Mouse (Mus musculus): Measurements from ENCODE around the gene Polh. TPM values are rescaled to one million over a fixed set of nuclear protein-coding genes. Genes with fewer than 3 reads are reported as not detected.

The Polh gene
- total and polyA plus RNA-seq, 2 experiments from 2014 or later = 4.2 to 9.6 TPM

DNA sequence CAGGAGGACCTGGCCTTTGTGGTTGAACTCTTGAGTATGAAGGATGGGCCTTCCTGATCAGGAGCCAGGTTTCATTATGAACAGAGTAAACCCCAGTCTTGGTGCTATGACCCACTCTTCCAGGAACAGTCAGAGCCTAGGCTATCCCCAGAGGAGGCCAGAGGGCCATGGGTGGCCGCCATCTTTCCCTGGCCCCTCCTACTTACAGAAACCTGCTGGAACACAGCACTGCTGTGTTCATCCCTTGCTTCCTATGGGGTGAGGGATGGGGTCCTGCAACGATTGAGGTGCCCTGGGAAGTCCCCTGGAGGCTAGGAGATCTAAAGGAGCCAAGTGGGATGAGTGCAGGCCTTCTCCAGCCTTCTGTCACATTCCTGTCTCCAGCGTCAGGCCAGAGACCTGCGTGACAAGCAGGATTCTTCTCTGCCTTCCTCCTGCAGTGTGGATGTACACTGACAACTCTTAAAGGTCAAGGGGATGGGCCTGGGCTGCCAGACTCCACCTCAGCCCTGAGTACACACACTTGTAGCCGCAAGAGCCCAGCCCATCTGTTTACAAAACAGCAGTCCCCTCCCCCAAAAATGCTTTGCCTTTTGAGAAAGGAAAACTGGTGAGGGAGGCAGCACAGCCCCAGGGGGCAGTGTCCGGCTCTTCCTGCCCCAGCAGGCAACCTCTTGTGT, 74.5 kb downstream of the Polh start:
- H3K4me1 ChIP-seq (ENCODE audit: insufficient read depth, low read length) = no peaks in the 10 kb centered on the region
- no peak overlapping the region for H3K4me2 ChIP-seq (ENCODE audit: low read depth, low read length, poor library complexity, severe bottlenecking)
- no peak overlapping the region for H3K4me3 ChIP-seq (ENCODE audit: low read depth, low read length)
- peaks cover 76% of the 10 kb centered on the region for H3K36me3 ChIP-seq (ENCODE audit: insufficient read depth, low read length)
- DNase-seq (ENCODE audit: low spot score) (no peak), ATAC-seq (ENCODE audit: low FRiP score) (no peak)
- no peak overlapping the region for H3K9ac ChIP-seq (replicated peaks; ENCODE audit: low read length, poor library complexity, severe bottlenecking)
- no peaks in the 10 kb centered on the region for H3K9me3 ChIP-seq (ENCODE audit: low read length)
- H3K27ac ChIP-seq (ENCODE audit: low read depth, low read length) = no peak overlapping the region
- 79% methylated on average over 6 of the region's 6 CpGs for WGBS
- no peaks in the 10 kb centered on the region for H3K27me3 ChIP-seq (ENCODE audit: insufficient read depth, low read length)
- TF ChIP-seq CTCF (IDR thresholded peaks at IDR 0.05) = no peak

DNA sequence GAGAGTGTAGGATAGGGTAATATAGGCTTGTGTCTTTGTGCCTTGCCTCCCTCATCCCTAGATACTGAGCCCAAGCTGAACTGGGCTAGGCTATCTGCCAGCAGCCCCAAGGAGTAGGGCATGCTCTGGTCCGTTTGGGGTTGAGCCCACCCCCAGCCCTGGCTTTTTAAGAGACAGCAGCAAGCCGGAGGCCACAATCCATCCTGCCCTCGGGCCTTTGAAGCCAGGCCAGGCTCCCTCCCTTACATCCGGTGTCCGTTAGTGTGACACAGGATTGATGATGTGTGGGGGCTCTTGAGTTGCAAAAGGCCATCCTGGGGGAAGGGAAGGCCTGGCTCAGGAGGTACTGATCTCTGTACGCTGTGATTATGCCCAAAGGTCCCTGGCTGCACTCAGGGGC, 75.8 kb downstream of the Polh start:
- ATAC-seq (ENCODE audit: low FRiP score) (no peak), DNase-seq (ENCODE audit: low spot score) (no peak)
- no peaks in the 10 kb centered on the region for H3K27me3 ChIP-seq (ENCODE audit: insufficient read depth, low read length)
- H3K9me3 ChIP-seq (ENCODE audit: low read length) = no peaks in the 10 kb centered on the region
- 88% methylated on average over 6 of the region's 6 CpGs for WGBS
- H3K4me3 ChIP-seq (ENCODE audit: low read depth, low read length) = no peak overlapping the region
- peaks cover 82% of the 10 kb centered on the region for H3K36me3 ChIP-seq (ENCODE audit: insufficient read depth, low read length)
- H3K27ac ChIP-seq (ENCODE audit: low read depth, low read length) = no peak overlapping the region
- H3K9ac ChIP-seq (replicated peaks; ENCODE audit: low read length, poor library complexity, severe bottlenecking) = no peak overlapping the region
- no peak for TF ChIP-seq CTCF (IDR thresholded peaks at IDR 0.05)
- no peaks in the 10 kb centered on the region for H3K4me1 ChIP-seq (ENCODE audit: insufficient read depth, low read length)
- H3K4me2 ChIP-seq (ENCODE audit: low read depth, low read length, poor library complexity, severe bottlenecking) = no peak overlapping the region

DNA sequence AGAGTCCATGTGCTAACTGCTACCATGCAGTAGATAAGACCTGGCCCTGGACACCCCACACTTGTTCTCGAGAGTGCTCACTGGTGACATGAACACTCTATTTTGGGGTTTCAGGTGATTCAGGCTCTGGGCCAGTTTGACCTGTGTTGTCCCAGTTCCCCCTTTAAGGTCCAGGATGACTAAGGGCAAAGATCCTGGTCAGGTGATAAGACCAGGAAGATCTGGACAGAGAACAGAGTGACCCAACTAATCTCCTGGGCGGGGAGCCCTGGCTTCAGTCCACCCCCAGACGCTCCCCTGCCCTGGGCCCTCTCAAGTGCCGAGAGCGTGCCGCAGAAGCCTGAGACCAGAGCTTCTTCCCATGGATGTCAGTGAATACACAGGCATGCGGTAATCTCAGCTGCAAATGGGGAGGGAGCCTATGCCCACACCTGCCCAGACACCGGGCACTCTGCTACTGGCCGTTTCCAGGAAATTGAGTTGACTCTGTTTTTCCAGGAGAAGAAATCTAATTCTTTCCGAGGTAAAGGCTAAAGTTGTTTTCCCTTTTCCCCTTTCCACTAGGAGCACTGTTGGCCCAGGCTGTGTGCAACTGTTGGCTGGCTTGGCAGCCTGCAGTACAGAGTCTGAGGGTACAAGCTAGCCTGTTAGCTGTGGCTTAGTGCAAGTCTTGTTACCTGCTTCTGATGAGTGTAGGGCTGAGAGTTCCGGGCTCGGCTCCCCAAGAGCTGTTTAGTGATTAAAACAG, 78.3 kb downstream of the Polh start:
- Histone ChIP-seq H3K9me3 (ENCODE audit: low read length) (no peaks in the 10 kb centered on the region), H3K4me1 (ENCODE audit: insufficient read depth, low read length) (no peaks in the 10 kb centered on the region), H3K27ac (ENCODE audit: low read depth, low read length) (no peak overlapping the region), H3K9ac (replicated peaks; ENCODE audit: low read length, poor library complexity, severe bottlenecking) (no peak overlapping the region), H3K4me2 (ENCODE audit: low read depth, low read length, poor library complexity, severe bottlenecking) (no peak overlapping the region), H3K27me3 (ENCODE audit: insufficient read depth, low read length) (no peaks in the 10 kb centered on the region), H3K36me3 (ENCODE audit: insufficient read depth, low read length) (peaks cover 77% of the 10 kb centered on the region), H3K4me3 (ENCODE audit: low read depth, low read length) (no peak overlapping the region)
- no peak for ATAC-seq (ENCODE audit: low FRiP score)
- TF ChIP-seq CTCF (IDR thresholded peaks at IDR 0.05) = no peak
- DNase-seq (ENCODE audit: low spot score) = no peak
- WGBS = 92% methylated on average over 12 of the region's 12 CpGs

DNA sequence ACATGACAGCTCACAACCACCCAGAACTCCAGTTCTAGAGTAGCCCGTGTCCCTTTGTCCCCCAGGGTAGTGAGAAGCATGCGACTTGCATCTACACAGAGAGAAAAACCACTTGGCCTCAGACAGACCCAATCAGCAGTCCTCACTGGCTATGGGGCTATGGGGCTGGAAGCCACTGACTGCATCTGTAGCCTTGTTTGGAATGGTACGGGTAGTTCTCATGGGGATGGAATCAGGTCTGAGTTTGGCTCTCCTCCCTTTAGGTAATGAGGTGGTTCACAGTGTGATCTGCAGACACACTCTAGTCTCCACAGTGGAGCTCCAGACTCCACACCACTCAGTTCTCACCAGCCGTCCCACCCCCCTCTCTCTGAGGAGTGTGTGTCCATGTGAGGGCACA, 79.2 kb downstream of the Polh start:
- no peak for DNase-seq (ENCODE audit: low spot score)
- WGBS = 96% methylated on average over 4 of the region's 4 CpGs
- no peak overlapping the region for H3K4me3 ChIP-seq (ENCODE audit: low read depth, low read length)
- H3K36me3 ChIP-seq (ENCODE audit: insufficient read depth, low read length) = peaks cover 73% of the 10 kb centered on the region
- no peak for ATAC-seq (ENCODE audit: low FRiP score)
- H3K27me3 ChIP-seq (ENCODE audit: insufficient read depth, low read length) = no peaks in the 10 kb centered on the region
- H3K9me3 ChIP-seq (ENCODE audit: low read length) = no peaks in the 10 kb centered on the region
- H3K4me2 ChIP-seq (ENCODE audit: low read depth, low read length, poor library complexity, severe bottlenecking) = no peak overlapping the region
- no peaks in the 10 kb centered on the region for H3K4me1 ChIP-seq (ENCODE audit: insufficient read depth, low read length)
- H3K9ac ChIP-seq (replicated peaks; ENCODE audit: low read length, poor library complexity, severe bottlenecking) = no peak overlapping the region
- H3K27ac ChIP-seq (ENCODE audit: low read depth, low read length) = no peak overlapping the region
- TF ChIP-seq CTCF (IDR thresholded peaks at IDR 0.05) = no peak

DNA sequence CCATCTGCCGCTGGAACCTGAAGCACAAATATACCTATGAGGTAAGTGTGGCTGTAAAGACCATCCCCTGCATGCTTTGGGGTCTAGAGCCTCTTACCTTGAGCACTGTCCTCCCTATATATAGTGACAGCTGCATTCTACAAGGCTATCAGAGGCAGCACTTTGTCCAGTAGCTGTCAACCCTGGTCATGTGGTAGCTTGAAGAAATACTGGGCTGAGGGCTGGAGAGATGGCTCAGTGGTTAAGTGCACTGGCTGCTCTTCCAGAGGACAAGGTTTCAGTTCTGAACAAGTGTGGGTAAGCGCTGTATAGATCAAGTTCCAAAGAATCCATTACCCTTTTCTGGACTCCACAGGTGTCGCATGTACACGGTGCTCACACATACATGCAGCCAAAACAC, 79.7 kb downstream of the Polh start:
- Histone ChIP-seq H3K9ac (replicated peaks; ENCODE audit: low read length, poor library complexity, severe bottlenecking) (no peak overlapping the region), H3K4me1 (ENCODE audit: insufficient read depth, low read length) (no peaks in the 10 kb centered on the region), H3K27ac (ENCODE audit: low read depth, low read length) (no peak overlapping the region), H3K4me3 (ENCODE audit: low read depth, low read length) (no peak overlapping the region), H3K27me3 (ENCODE audit: insufficient read depth, low read length) (no peaks in the 10 kb centered on the region), H3K4me2 (ENCODE audit: low read depth, low read length, poor library complexity, severe bottlenecking) (no peak overlapping the region), H3K36me3 (ENCODE audit: insufficient read depth, low read length) (peaks cover 73% of the 10 kb centered on the region), H3K9me3 (ENCODE audit: low read length) (no peaks in the 10 kb centered on the region)
- no peak for ATAC-seq (ENCODE audit: low FRiP score)
- TF ChIP-seq CTCF (IDR thresholded peaks at IDR 0.05) = no peak
- 100% methylated on average over 4 of the region's 4 CpGs for WGBS
- no peak for DNase-seq (ENCODE audit: low spot score)

MicroRNAs encoded within 50 kb of the gene (microRNA counts, 519-probe panel; counts per million panel counts)
- microRNA mmu-miR-693-3p = 528 counts per million, percentile 58 among the panel's probes with 10 or more counts
- 528 counts per million, percentile 58 among the panel's probes with 10 or more counts for microRNA mmu-miR-693-5p

Small RNA genes lying within 50 kb of the gene (microRNA-seq; reads per million reads assigned to microRNA genes)
- gene Mir693 (ENCODE audit: borderline number of aligned reads) = not detected

Other genes starting within 250 kb of the Polh start
- 78.6 and 105 TPM in 2 replicates for gene Vegfa, start 170.3 kb downstream of the Polh start, total RNA-seq (2014; rRNA removed)
- 2.3 and 3.0 TPM in 2 replicates for gene Vegfa, start 170.3 kb downstream of the Polh start, polyA plus RNA-seq (2015; fragmentation: Nextera tagmentation; extraction: Ambion mirVana)
- 63.7 and 84.4 TPM in 2 replicates for gene Mrps18a, start 91.7 kb downstream of the Polh start, total RNA-seq (2014; rRNA removed)
- gene Mrps18a, start 91.7 kb downstream of the Polh start, polyA plus RNA-seq (2015; fragmentation: Nextera tagmentation; extraction: Ambion mirVana) = 173 and 175 TPM in 2 replicates
- gene Rsph9, start 58.4 kb downstream of the Polh start, total RNA-seq (2014; rRNA removed) = 55.6 and 68.4 TPM in 2 replicates
- 103 and 104 TPM in 2 replicates for gene Rsph9, start 58.4 kb downstream of the Polh start, polyA plus RNA-seq (2015; fragmentation: Nextera tagmentation; extraction: Ambion mirVana)
- gene Mad2l1bp, start 49.1 kb downstream of the Polh start, total RNA-seq (2014; rRNA removed) = 8.9 and 13.3 TPM in 2 replicates
- gene Mad2l1bp, start 49.1 kb downstream of the Polh start, polyA plus RNA-seq (2015; fragmentation: Nextera tagmentation; extraction: Ambion mirVana) = 16.7 and 18.2 TPM in 2 replicates
- 72.3 and 82.2 TPM in 2 replicates for gene Gtpbp2, start 41.6 kb downstream of the Polh start, total RNA-seq (2014; rRNA removed)
- gene Gtpbp2, start 41.6 kb downstream of the Polh start, polyA plus RNA-seq (2015; fragmentation: Nextera tagmentation; extraction: Ambion mirVana) = 25.9 TPM in 2 replicates
- gene Xpo5, start 137 bp upstream of the Polh start, total RNA-seq (2014; rRNA removed) = 50.5 and 56.7 TPM in 2 replicates
- gene Xpo5, start 137 bp upstream of the Polh start, polyA plus RNA-seq (2015; fragmentation: Nextera tagmentation; extraction: Ambion mirVana) = 23.6 and 24.0 TPM in 2 replicates
- gene Polr1c, start 45.4 kb upstream of the Polh start, total RNA-seq (2014; rRNA removed) = 54.1 and 54.7 TPM in 2 replicates
- gene Polr1c, start 45.4 kb upstream of the Polh start, polyA plus RNA-seq (2015; fragmentation: Nextera tagmentation; extraction: Ambion mirVana) = 55.5 and 59.2 TPM in 2 replicates
- 18.9 and 24.8 TPM in 2 replicates for gene Yipf3, start 45.4 kb upstream of the Polh start, total RNA-seq (2014; rRNA removed)
- 70.6 and 77.4 TPM in 2 replicates for gene Yipf3, start 45.4 kb upstream of the Polh start, polyA plus RNA-seq (2015; fragmentation: Nextera tagmentation; extraction: Ambion mirVana)
- 43.1 and 61.3 TPM in 2 replicates for gene Lrrc73, start 50.9 kb upstream of the Polh start, total RNA-seq (2014; rRNA removed)
- gene Lrrc73, start 50.9 kb upstream of the Polh start, polyA plus RNA-seq (2015; fragmentation: Nextera tagmentation; extraction: Ambion mirVana) = 32.8 and 33.0 TPM in 2 replicates
- 22.0 and 31.7 TPM in 2 replicates for gene Tjap1, start 80.4 kb upstream of the Polh start, total RNA-seq (2014; rRNA removed)
- gene Tjap1, start 80.4 kb upstream of the Polh start, polyA plus RNA-seq (2015; fragmentation: Nextera tagmentation; extraction: Ambion mirVana) = 18.6 and 19.5 TPM in 2 replicates
- gene Dlk2, start 94.8 kb upstream of the Polh start, total RNA-seq (2014; rRNA removed) = 60.1 and 66.8 TPM in 2 replicates
- gene Dlk2, start 94.8 kb upstream of the Polh start, polyA plus RNA-seq (2015; fragmentation: Nextera tagmentation; extraction: Ambion mirVana) = 22.9 and 28.0 TPM in 2 replicates
- 9.1 and 12.2 TPM in 2 replicates for gene Abcc10, start 125.7 kb upstream of the Polh start, total RNA-seq (2014; rRNA removed)
- 8.4 and 9.3 TPM in 2 replicates for gene Abcc10, start 125.7 kb upstream of the Polh start, polyA plus RNA-seq (2015; fragmentation: Nextera tagmentation; extraction: Ambion mirVana)
- gene Zfp318, start 181.1 kb upstream of the Polh start, total RNA-seq (2014; rRNA removed) = 33.7 and 35.2 TPM in 2 replicates
- 21.8 and 25.0 TPM in 2 replicates for gene Zfp318, start 181.1 kb upstream of the Polh start, polyA plus RNA-seq (2015; fragmentation: Nextera tagmentation; extraction: Ambion mirVana)
- gene Crip3, start 226.3 kb upstream of the Polh start, total RNA-seq (2014; rRNA removed) = 2.0 and 3.0 TPM in 2 replicates
- gene Crip3, start 226.3 kb upstream of the Polh start, polyA plus RNA-seq (2015; fragmentation: Nextera tagmentation; extraction: Ambion mirVana) = 1.5 and 2.1 TPM in 2 replicates
- gene Slc22a7, start 235.8 kb upstream of the Polh start, total RNA-seq (2014; rRNA removed) = 0.93 TPM in 1 of 2 replicates, not detected in the other
- 0.20 TPM in 1 of 2 replicates, not detected in the other for gene Slc22a7, start 235.8 kb upstream of the Polh start, polyA plus RNA-seq (2015; fragmentation: Nextera tagmentation; extraction: Ambion mirVana)